ENCODE assay signal across 8 mouse cellular contexts in the genomic region with DNA sequence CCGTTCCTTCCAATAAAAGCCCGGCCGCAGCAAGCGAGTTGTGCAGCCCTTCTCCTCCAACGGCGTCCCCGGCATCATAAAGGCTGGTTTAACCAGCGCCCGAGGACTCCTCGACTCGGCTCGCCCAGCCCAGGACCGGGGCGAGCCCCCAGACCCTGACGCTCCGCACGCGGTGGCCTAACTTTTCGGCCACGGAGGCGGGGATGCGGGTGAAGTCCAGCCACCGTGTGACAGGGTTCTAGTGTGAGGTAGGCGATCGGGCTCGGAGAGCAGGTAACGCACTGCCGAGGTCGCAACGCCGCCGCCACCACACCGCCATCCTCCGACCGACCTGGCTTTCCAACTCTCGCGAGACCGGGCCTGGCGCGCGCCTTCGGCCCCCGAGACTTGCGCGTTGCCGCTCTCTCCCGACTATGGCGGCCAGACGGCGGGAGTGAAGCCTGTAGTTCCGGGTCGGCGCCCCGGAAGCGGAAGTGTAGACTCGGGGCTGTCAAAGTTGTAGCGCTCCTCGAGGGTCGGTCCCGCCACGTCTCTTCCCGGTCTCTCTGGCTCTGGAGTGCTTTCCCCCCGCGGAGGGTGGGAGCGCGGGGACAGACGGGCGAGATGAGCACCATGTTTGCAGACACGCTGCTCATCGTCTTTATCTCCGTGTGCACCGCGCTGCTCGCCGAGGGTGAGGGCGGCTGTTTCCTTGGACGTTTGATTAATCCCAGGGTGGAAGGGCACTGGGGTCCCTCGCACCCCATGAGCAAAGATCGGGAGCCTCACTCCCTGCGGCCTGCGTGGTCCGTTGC. TPM values are rescaled to one million over a fixed set of nuclear protein-coding genes. Genes with fewer than 3 reads are reported as not detected.
A peak's percentile ranks its signal among the peaks of the same experiment; 100 is the strongest.
DNase-seq lines count a peak whose midpoint lies in the region; ATAC-seq lines count a peak whose summit lies in the region.

Gene Tmco1, plus strand, starts transcription at position 118 of the 794 bp plus-strand sequence.

- peak within 1 kb of the TSS; percentile 86 for H3K4me3 ChIP-seq in hindbrain, embryonic 15.5 days

- peak within 1 kb of the TSS; percentile 96 for H3K27ac ChIP-seq in hindbrain, embryonic 15.5 days (replicated peaks)

- no peaks in the 10 kb centered on the region for H3K9me3 ChIP-seq in hindbrain, embryonic 15.5 days

- ATAC-seq in hindbrain, embryonic 15.5 days (ENCODE audit: low FRiP score, low read depth) = peak; percentile 98

- H3K9ac ChIP-seq in hindbrain, embryonic 15.5 days = peak within 1 kb of the TSS; percentile 91

- under 1% methylated on average over 81 of the region's 82 CpGs for WGBS in hindbrain, embryonic 15.5 days

- no peaks in the 10 kb centered on the region for H3K27me3 ChIP-seq in hindbrain, embryonic 15.5 days

- peak within 1 kb of the TSS; percentile 88 for H3K4me2 ChIP-seq in hindbrain, embryonic 15.5 days

- peaks cover 11% of the 10 kb centered on the region for H3K4me1 ChIP-seq in hindbrain, embryonic 15.5 days (replicated peaks)

- no peaks in the 10 kb centered on the region; the same call in 1 of the 2 replicates for H3K36me3 ChIP-seq in hindbrain, embryonic 15.5 days

- DNase-seq in R1 (ENCODE audit: low read depth, low spot score) = peak; percentile 98
- DNase-seq in cerebellum, postnatal 25 days = peak; percentile 99
- peak; percentile 95 to 99 for DNase-seq in frontal cortex, postnatal 36 days (ENCODE audit: low spot score in 2 of 2)
- peak; percentile 93 for DNase-seq in left cerebral cortex, adult 11 months (ENCODE audit: low spot score)
- peak; percentile 98 to 99 for DNase-seq in lung, postnatal 4 days
- DNase-seq in retina, postnatal 7 days (ENCODE audit: low read depth, low spot score) = peak; percentile 95
- peak; percentile 99 for DNase-seq in urinary bladder, adult 2 months (ENCODE audit: low spot score)

RNA-seq across cellular contexts. Expression of gene Tmco1, which starts in this region (rescaled TPM):
- 68.3 and 69.8 TPM in 2 replicates for polyA plus RNA-seq in hindbrain, embryonic 15.5 days (2015; fragmentation: Nextera tagmentation; extraction: Ambion mirVana)
- polyA plus RNA-seq in urinary bladder, adult 2 months (2012; rRNA removed) = 120 and 134 TPM in 2 replicates

Comparison
In these comparisons a context has a peak if more than half of its experiments do, and no peak if none do; other contexts are left out.
1. Peak in every context shown above with its lines: DNase-seq, ATAC-seq, H3K4me3 ChIP-seq and H3K27ac ChIP-seq.